Mouse (Mus musculus): ENCODE results near the gene Prdx6b.

Prdx6b gene

GRCm38 (mm10) chr2:80325779-80326178, 33.5 kb downstream of the Prdx6b start:
- DNase-seq (ENCODE audit: low spot score): no peak

GRCm38 (mm10) chr2:80327272-80327671, 35.0 kb downstream of the Prdx6b start:
- no peak for DNase-seq (ENCODE audit: low spot score)

- DNase-seq (ENCODE audit: low spot score): no peak
These were observed 36.8 kb downstream of the Prdx6b start for GRCm38 (mm10) chr2:80328961-80329653.

- DNase-seq (ENCODE audit: low spot score): no peak
These were observed 48.3 kb downstream of the Prdx6b start for GRCm38 (mm10) chr2:80340537-80340936.
